In genomic region chr1:154999501-155000131, GRCm38 (mm10) we compare ENCODE assay signal across 13 mouse cellular contexts.
DNase-seq lines count a peak whose midpoint lies in the region; ATAC-seq and TF ChIP-seq lines count a peak whose summit lies in the region.
"Had no signal": no experiment of that assay in that cellular context is flagged by ENCODE, and none has a peak within 500 bp of the region (broad histone marks: within the 10 kb centered on the region; RNA-seq: fewer than 3 reads in every experiment).

No protein-coding gene starts in this region.

- no peaks in the 10 kb centered on the region for H3K36me3 ChIP-seq in lung, postnatal 0 days (ENCODE audit: insufficient read depth, low read length)
- H3K36me3 ChIP-seq: embryonic facial prominence, embryonic 13.5 days; midbrain, embryonic 12.5 days; neural tube, embryonic 15.5 days had no signal

- H3K27me3 ChIP-seq in lung, postnatal 0 days (replicated peaks; ENCODE audit: insufficient read depth, low read length), result no peaks in the 10 kb centered on the region
- H3K27me3 ChIP-seq: neural tube, embryonic 15.5 days had no signal

- TF ChIP-seq EP300 in lung, postnatal 0 days (IDR thresholded peaks at IDR 0.05), result no peak

- no peaks in the 10 kb centered on the region for H3K9me3 ChIP-seq in lung, postnatal 0 days (ENCODE audit: low read length)
- H3K9me3 ChIP-seq: embryonic facial prominence, embryonic 13.5 days; midbrain, embryonic 12.5 days; neural tube, embryonic 15.5 days had no signal

- H3K4me2 ChIP-seq in lung, postnatal 0 days (replicated peaks; ENCODE audit: low read depth, low read length), result no peak overlapping the region
- H3K4me2 ChIP-seq: embryonic facial prominence, embryonic 13.5 days; liver, embryonic 11.5 days; midbrain, embryonic 12.5 days; neural tube, embryonic 15.5 days had no signal

- H3K4me1 ChIP-seq in lung, postnatal 0 days (ENCODE audit: insufficient read depth, low read depth, low read length), result no peaks in the 10 kb centered on the region

- no peak overlapping the region for H3K9ac ChIP-seq in lung, postnatal 0 days (replicated peaks; ENCODE audit: low read depth)
- H3K9ac ChIP-seq: embryonic facial prominence, embryonic 13.5 days; midbrain, embryonic 12.5 days; neural tube, embryonic 15.5 days had no signal

- 54% methylated on average over 9 of the region's 9 CpGs for WGBS in lung, postnatal 0 days

- TF ChIP-seq CTCF in lung, postnatal 0 days (IDR thresholded peaks at IDR 0.05), result no peak

- peak; percentile 13 for DNase-seq in adrenal gland, adult 2 months
- DNase-seq in adrenal gland, adult 18-20 months (ENCODE audit: low spot score in 2 of 2), result no peak
- no peak for DNase-seq in lung, postnatal 0 days (ENCODE audit: low spot score)
- no peak for DNase-seq in lung, postnatal 25 days (ENCODE audit: low spot score)
- DNase-seq in cerebellum, postnatal 14 days, result peak; percentile 96
- DNase-seq in layer of hippocampus, postnatal 36 days, result peak; percentile 53 to 58
- no peak for DNase-seq in urinary bladder, postnatal 14 days (ENCODE audit: low spot score)

- peak; percentile 57 for ATAC-seq in lung, postnatal 0 days
- no peak for ATAC-seq in inflammation-experienced regulatory T-cells, adult 6 months
- ATAC-seq: intestine, embryonic 16.5 days had no signal

- no peak overlapping the region for H3K4me3 ChIP-seq in lung, postnatal 0 days (ENCODE audit: low read depth, low read length)
- H3K4me3 ChIP-seq: embryonic facial prominence, embryonic 13.5 days; midbrain, embryonic 12.5 days; neural tube, embryonic 15.5 days had no signal

- no peak overlapping the region for H3K27ac ChIP-seq in lung, postnatal 0 days (ENCODE audit: low read length)
- H3K27ac ChIP-seq: embryonic facial prominence, embryonic 13.5 days; midbrain, embryonic 12.5 days; neural tube, embryonic 15.5 days had no signal

Comparison
In these comparisons a context has a peak if more than half of its experiments do, and no peak if none do; other contexts are left out.
1. DNase-seq: peak in adrenal gland, adult 2 months (single experiment), cerebellum, postnatal 14 days (2 of 2) and layer of hippocampus, postnatal 36 days (2 of 2); none in adrenal gland, adult 18-20 months (0 of 2), lung, postnatal 0 days (single experiment), lung, postnatal 25 days (single experiment) and urinary bladder, postnatal 14 days (single experiment).